In genomic region chr17:34795633-34796032, GRCm38 (mm10) we compare ENCODE assay signal across 8 mouse cellular contexts. TPM values are rescaled to one million over a fixed set of nuclear protein-coding genes. Genes with fewer than 3 reads are reported as not detected.
DNase-seq lines count a peak whose midpoint lies in the region; TF ChIP-seq lines count a peak whose summit lies in the region.
"Had no signal": no experiment of that assay in that cellular context is flagged by ENCODE, and none has a peak within 500 bp of the region (broad histone marks: within the 10 kb centered on the region; RNA-seq: fewer than 3 reads in every experiment).

No protein-coding gene starts in this region.

- peak in 1 of 2 experiments; percentile 47 for DNase-seq in left cerebral cortex, adult 2 months (ENCODE audit: extremely low spot score in 1 of 2, low spot score in 2 of 2)
- no peak for DNase-seq in left cerebral cortex, adult 11 months (ENCODE audit: low spot score)
- DNase-seq in ES-CJ7 (ENCODE audit: low read depth, low spot score), result peak; percentile 36
- DNase-seq in adrenal gland, adult 2 months, result peak; percentile 86
- DNase-seq in embryo, embryonic 10.5 days (ENCODE audit: low spot score), result peak; percentile 41
- DNase-seq in layer of hippocampus, postnatal 14 days (ENCODE audit: low spot score in 2 of 2), result peak; percentile 13 to 31
- peak; percentile 54 for DNase-seq in right cerebral cortex, postnatal 14 days

- H3K27ac ChIP-seq in left cerebral cortex, adult 2 months, result no peak overlapping the region
- H3K27ac ChIP-seq: limb, embryonic 13.5 days had no signal

- H3K4me3 ChIP-seq in left cerebral cortex, adult 2 months, result no peak overlapping the region
- H3K4me3 ChIP-seq: limb, embryonic 13.5 days had no signal

- intact Hi-C loops in left cerebral cortex, adult 2 months (cut with DNase I), result loop anchor here (2.0 kb wide), 1 partner anchor 81 kb away; no protein-coding TSS in a partner anchor

- TF ChIP-seq CTCF in left cerebral cortex, adult 2 months (IDR thresholded peaks at IDR 0.05), result peak; percentile 60

RNA-seq across cellular contexts. Expression of gene Cyp21a1, which starts 8.7 kb away (rescaled TPM):
- not detected for total RNA-seq in left cerebral cortex, adult 2 months (2021)
- over 10,000 TPM in 1 of 2 experiments, 1,000 to 10,000 TPM in 1; 5,616 to 11,133 TPM for total RNA-seq in adrenal gland, adult 2 months (2021)
- 14,410 and 19,594 TPM in 2 replicates for polyA plus RNA-seq in adrenal gland, adult 2 months (2012; rRNA removed)
- not detected for total RNA-seq in layer of hippocampus, postnatal 14 days (2021)
- polyA plus RNA-seq: limb, embryonic 13.5 days had no signal

RNA-seq across cellular contexts. Expression of gene Stk19, which starts 41.1 kb away (rescaled TPM):
- 10 to 100 TPM; 54.8 to 61.5 TPM for total RNA-seq in left cerebral cortex, adult 2 months (2021)
- 10 to 100 TPM; 38.5 to 55.1 TPM for total RNA-seq in adrenal gland, adult 2 months (2021)
- 139 and 176 TPM in 2 replicates for polyA plus RNA-seq in adrenal gland, adult 2 months (2012; rRNA removed)
- 10 to 100 TPM; 59.6 to 62.9 TPM for total RNA-seq in layer of hippocampus, postnatal 14 days (2021)

RNA-seq across cellular contexts. Expression of gene Dxo, which starts 41.2 kb away (rescaled TPM):
- 10 to 100 TPM; 33.6 to 41.4 TPM for total RNA-seq in left cerebral cortex, adult 2 months (2021)
- total RNA-seq in adrenal gland, adult 2 months (2021), result 100 to 1,000 TPM in 1 of 2 experiments, 10 to 100 TPM in 1; 47.0 to 126 TPM
- polyA plus RNA-seq in adrenal gland, adult 2 months (2012; rRNA removed), result 82.7 and 107 TPM in 2 replicates
- 10 to 100 TPM; 35.9 to 39.3 TPM for total RNA-seq in layer of hippocampus, postnatal 14 days (2021)

RNA-seq across cellular contexts. Expression of gene C4b, which starts 52.0 kb away (rescaled TPM):
- 10 to 100 TPM; 10.8 to 11.2 TPM for total RNA-seq in left cerebral cortex, adult 2 months (2021)
- 100 to 1,000 TPM; 121 to 181 TPM for total RNA-seq in adrenal gland, adult 2 months (2021)
- 48.1 and 51.4 TPM in 2 replicates for polyA plus RNA-seq in adrenal gland, adult 2 months (2012; rRNA removed)
- 10 to 100 TPM; 11.6 to 14.0 TPM for total RNA-seq in layer of hippocampus, postnatal 14 days (2021)

RNA-seq across cellular contexts. Expression of gene Skiv2l, which starts 54.4 kb away (rescaled TPM):
- total RNA-seq in left cerebral cortex, adult 2 months (2021), result 10 to 100 TPM; 70.1 to 70.4 TPM
- 10 to 100 TPM; 62.1 to 65.8 TPM for total RNA-seq in adrenal gland, adult 2 months (2021)
- 105 and 112 TPM in 2 replicates for polyA plus RNA-seq in adrenal gland, adult 2 months (2012; rRNA removed)
- 10 to 100 TPM; 70.8 to 76.4 TPM for total RNA-seq in layer of hippocampus, postnatal 14 days (2021)

Comparison
In these comparisons a context has a peak if more than half of its experiments do, and no peak if none do; other contexts are left out.
1. RNA of gene Cyp21a1, which starts 8.7 kb away (total RNA-seq): 5,616 to 11,133 TPM in adrenal gland, adult 2 months; not detected in layer of hippocampus, postnatal 14 days and not detected in left cerebral cortex, adult 2 months; every median in the first group is over 1,000 times any median in the second.